Mouse (Mus musculus) heart, embryonic 10.5 days (tissue): ENCODE data around the gene Prkab1. TPM values are rescaled to one million over a fixed set of nuclear protein-coding genes. Genes with fewer than 3 reads are reported as not detected.

Source experiments
- DNase-seq: peaks from one replicate; pipeline ENCODE4 v3.0.0-alpha.2; 2017; ENCODE audit warnings: low spot score
- H3K27ac ChIP-seq: fragments of 300-500 bp; sonication (generic); 2 replicates; pipeline ENCODE4 v1.5.1; 2016; ENCODE audit warnings: mild to moderate bottlenecking
- H3K27me3 ChIP-seq: fragments of 300-500 bp; sonication (generic); 2 replicates; pipeline ENCODE4 v1.6.1; 2016; ENCODE audit warnings: mild to moderate bottlenecking; ENCODE audit not compliant: poor library complexity, insufficient read depth, severe bottlenecking
- H3K36me3 ChIP-seq: fragments of 300-500 bp; sonication (generic); 2 replicates; pipeline ENCODE4 v1.6.1; 2016; ENCODE audit warnings: mild to moderate bottlenecking, moderate library complexity
- H3K4me1 ChIP-seq: fragments of 300-500 bp; sonication (generic); 2 replicates; pipeline ENCODE4 v1.6.1; 2016; ENCODE audit warnings: mild to moderate bottlenecking
- H3K4me3 ChIP-seq: fragments of 300-500 bp; sonication (generic); 2 replicates; pipeline ENCODE4 v1.5.1; 2016; ENCODE audit warnings: mild to moderate bottlenecking, moderate library complexity
- H3K9me3 ChIP-seq: fragments of 300-500 bp; sonication (generic); 2 replicates; pipeline ENCODE4 v1.6.1; 2016; ENCODE audit warnings: mild to moderate bottlenecking, moderate library complexity
- WGBS: fragments of 180-500 bp; shearing (Covaris S2); methylation state at CpG from one replicate; pipeline ENCODE4 v1.1.7; 2016; 5-methylcytosine and 5-hydroxymethylcytosine counted together
- polyA plus RNA-seq: library from polyadenylated mRNA; unstranded; fragments of >200 nt; fragmentation: Nextera tagmentation; extraction: Ambion mirVana; gene quantifications from 2 replicates; pipeline ENCODE4 v1.2.1, GENCODE M21; 2016

The Prkab1 gene
- polyA plus RNA-seq, 1 experiment from 2014 or later = 74.1 TPM

DNA sequence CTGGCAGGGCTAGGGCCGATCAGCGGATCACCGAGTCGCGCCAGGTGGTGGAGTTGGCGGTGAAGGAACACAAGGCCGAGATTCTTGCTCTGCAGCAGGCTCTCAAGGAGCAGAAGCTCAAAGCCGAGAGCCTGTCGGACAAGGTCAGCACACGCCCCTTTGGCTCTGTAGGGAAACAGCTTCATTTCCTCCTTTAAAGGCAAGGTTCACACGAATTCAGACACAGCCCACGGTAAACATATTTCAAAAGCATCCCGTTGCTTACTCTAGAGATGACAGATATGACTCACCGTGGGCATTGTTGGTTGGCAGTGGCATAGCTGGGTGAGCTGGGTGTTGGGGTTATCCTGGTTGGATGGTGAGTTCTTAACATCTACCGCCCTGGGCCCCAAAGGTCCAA is 53.1 kb downstream of the Prkab1 start:
- Histone ChIP-seq H3K27ac (no peak overlapping the region), H3K27me3 (no peaks in the 10 kb centered on the region), H3K9me3 (no peaks in the 10 kb centered on the region), H3K4me1 (no peaks in the 10 kb centered on the region), H3K4me3 (no peak overlapping the region), H3K36me3 (peaks cover 68% of the 10 kb centered on the region)
- WGBS = 94% methylated on average over 15 of the region's 15 CpGs
- DNase-seq = no peak

Other genes with a start within 250 kb of the Prkab1 start
- 28.4 and 38.5 TPM in 2 replicates for gene Cit, start 179.2 kb downstream of the Prkab1 start, polyA plus RNA-seq
- not detected in 2 replicates for gene Tmem233, start 58.7 kb upstream of the Prkab1 start, polyA plus RNA-seq